Mouse (Mus musculus): ENCODE data around the gene Lst1. TPM values are rescaled to one million over a fixed set of nuclear protein-coding genes. Genes with fewer than 3 reads are reported as not detected.

Gene Lst1
- polyA plus RNA-seq, 1 experiment from 2014 or later: 13.1 TPM

GRCm38 (mm10) chr17:35163326-35164081, 24.7 kb downstream of the Lst1 start:
- H3K9me3 ChIP-seq: no peaks in the 10 kb centered on the region
- peaks cover 45% of the 10 kb centered on the region for H3K36me3 ChIP-seq
- H3K4me3 ChIP-seq: peak overlapping the region; percentile 99
- ATAC-seq (ENCODE audit: insufficient number of reproducible peaks, insufficient read depth, low FRiP score, low TSS enrichment, low read depth): no peak
- H3K4me2 ChIP-seq: peak overlapping the region; percentile 94
- H3K4me1 ChIP-seq: peaks cover 27% of the 10 kb centered on the region
- H3K9ac ChIP-seq: peak overlapping the region; percentile 100
- WGBS: 9% methylated on average over 8 of the region's 8 CpGs
- H3K27me3 ChIP-seq: no peaks in the 10 kb centered on the region
- peak overlapping the region; percentile 98 for H3K27ac ChIP-seq

- no peaks in the 10 kb centered on the region for H3K27me3 ChIP-seq
- peaks cover 27% of the 10 kb centered on the region for H3K4me1 ChIP-seq
- peak overlapping the region; percentile 94 for H3K4me2 ChIP-seq
- H3K9ac ChIP-seq: peak overlapping the region; percentile 100
- H3K9me3 ChIP-seq: no peaks in the 10 kb centered on the region
- no peak overlapping the region for H3K27ac ChIP-seq
- WGBS: 35% methylated on average over 12 of the region's 12 CpGs
- no peak for ATAC-seq (ENCODE audit: insufficient number of reproducible peaks, insufficient read depth, low FRiP score, low TSS enrichment, low read depth)
- H3K36me3 ChIP-seq: peaks cover 53% of the 10 kb centered on the region
- H3K4me3 ChIP-seq: peak overlapping the region; percentile 99
Observed at GRCm38 (mm10) chr17:35162730-35163129, 25.5 kb downstream of the Lst1 start.

- H3K4me3 ChIP-seq: peak overlapping the region; percentile 99
- ATAC-seq (ENCODE audit: insufficient number of reproducible peaks, insufficient read depth, low FRiP score, low TSS enrichment, low read depth): no peak
- H3K27me3 ChIP-seq: no peaks in the 10 kb centered on the region
- no peaks in the 10 kb centered on the region for H3K9me3 ChIP-seq
- H3K4me2 ChIP-seq: peak overlapping the region; percentile 94
- WGBS: 74% methylated on average over 14 of the region's 14 CpGs
- peak overlapping the region; percentile 100 for H3K9ac ChIP-seq
- H3K36me3 ChIP-seq: peaks cover 59% of the 10 kb centered on the region
- no peak overlapping the region for H3K27ac ChIP-seq
- peaks cover 27% of the 10 kb centered on the region for H3K4me1 ChIP-seq
Observed at GRCm38 (mm10) chr17:35162121-35162520, 26.1 kb downstream of the Lst1 start.

- H3K4me2 ChIP-seq: no peak overlapping the region
Observed at GRCm38 (mm10) chr17:35161421-35161820, 26.8 kb downstream of the Lst1 start.

GRCm38 (mm10) chr17:35159638-35160037, 28.6 kb downstream of the Lst1 start:
- no peak for ATAC-seq (ENCODE audit: insufficient number of reproducible peaks, insufficient read depth, low FRiP score, low TSS enrichment, low read depth)
- H3K4me1 ChIP-seq: peaks cover 30% of the 10 kb centered on the region
- H3K9me3 ChIP-seq: no peaks in the 10 kb centered on the region
- H3K36me3 ChIP-seq: peaks cover 84% of the 10 kb centered on the region
- H3K4me3 ChIP-seq: no peak overlapping the region
- no peak overlapping the region for H3K27ac ChIP-seq
- 85% methylated on average over 7 of the region's 7 CpGs for WGBS
- H3K27me3 ChIP-seq: no peaks in the 10 kb centered on the region
- H3K4me2 ChIP-seq: no peak overlapping the region
- H3K9ac ChIP-seq: no peak overlapping the region

More at GRCm38 (mm10) chr17:35161421-35161820, 26.8 kb downstream of the Lst1 start:
- no peaks in the 10 kb centered on the region for H3K27me3 ChIP-seq
- H3K4me3 ChIP-seq: no peak overlapping the region
- H3K36me3 ChIP-seq: peaks cover 66% of the 10 kb centered on the region
- 86% methylated on average over 11 of the region's 11 CpGs for WGBS
- H3K9ac ChIP-seq: peak overlapping the region; percentile 100; the same call in 1 of the 2 replicates
- no peak overlapping the region for H3K27ac ChIP-seq
- H3K9me3 ChIP-seq: no peaks in the 10 kb centered on the region
- peaks cover 24% of the 10 kb centered on the region for H3K4me1 ChIP-seq
- ATAC-seq (ENCODE audit: insufficient number of reproducible peaks, insufficient read depth, low FRiP score, low TSS enrichment, low read depth): no peak

GRCm38 (mm10) chr17:35158850-35159593, 29.2 kb downstream of the Lst1 start:
- H3K4me3 ChIP-seq: no peak overlapping the region
- no peak overlapping the region for H3K4me2 ChIP-seq
- no peaks in the 10 kb centered on the region for H3K9me3 ChIP-seq
- no peak for ATAC-seq (ENCODE audit: insufficient number of reproducible peaks, insufficient read depth, low FRiP score, low TSS enrichment, low read depth)
- H3K4me1 ChIP-seq: peaks cover 36% of the 10 kb centered on the region
- no peak overlapping the region for H3K9ac ChIP-seq
- H3K36me3 ChIP-seq: peaks cover 90% of the 10 kb centered on the region
- 91% methylated on average over 16 of the region's 16 CpGs for WGBS
- H3K27ac ChIP-seq: no peak overlapping the region
- H3K27me3 ChIP-seq: no peaks in the 10 kb centered on the region

- no peak overlapping the region for H3K27ac ChIP-seq
- no peak overlapping the region for H3K4me2 ChIP-seq
- no peak overlapping the region for H3K9ac ChIP-seq
- no peak overlapping the region for H3K4me3 ChIP-seq
- H3K4me1 ChIP-seq: peaks cover 35% of the 10 kb centered on the region
- 90% methylated on average over 8 of the region's 8 CpGs for WGBS
- ATAC-seq (ENCODE audit: insufficient number of reproducible peaks, insufficient read depth, low FRiP score, low TSS enrichment, low read depth): no peak
- H3K36me3 ChIP-seq: peaks cover 100% of the 10 kb centered on the region
- no peaks in the 10 kb centered on the region for H3K27me3 ChIP-seq
- H3K9me3 ChIP-seq: no peaks in the 10 kb centered on the region
Observed at GRCm38 (mm10) chr17:35157661-35158175, 30.5 kb downstream of the Lst1 start.

- H3K9me3 ChIP-seq: no peaks in the 10 kb centered on the region
- no peaks in the 10 kb centered on the region for H3K27me3 ChIP-seq
- no peak overlapping the region for H3K4me3 ChIP-seq
- peaks cover 31% of the 10 kb centered on the region for H3K4me1 ChIP-seq
- WGBS: 92% methylated on average over 8 of the region's 8 CpGs
- no peak for ATAC-seq (ENCODE audit: insufficient number of reproducible peaks, insufficient read depth, low FRiP score, low TSS enrichment, low read depth)
- no peak overlapping the region for H3K9ac ChIP-seq
- H3K36me3 ChIP-seq: peaks cover 100% of the 10 kb centered on the region
- no peak overlapping the region for H3K27ac ChIP-seq
- H3K4me2 ChIP-seq: no peak overlapping the region
Observed at GRCm38 (mm10) chr17:35157254-35157653, 31.0 kb downstream of the Lst1 start.

- H3K4me3 ChIP-seq: no peak overlapping the region
- no peaks in the 10 kb centered on the region for H3K27me3 ChIP-seq
- peaks cover 24% of the 10 kb centered on the region for H3K4me1 ChIP-seq
- 0 out of 2 replicates have a peak overlapping the region, but pooled peaks have one; percentile 36 for H3K9ac ChIP-seq
- no peak overlapping the region for H3K4me2 ChIP-seq
- no peak overlapping the region for H3K27ac ChIP-seq
- 89% methylated on average over 33 of the region's 33 CpGs for WGBS
- H3K36me3 ChIP-seq: peaks cover 100% of the 10 kb centered on the region
- no peak for ATAC-seq (ENCODE audit: insufficient number of reproducible peaks, insufficient read depth, low FRiP score, low TSS enrichment, low read depth)
- no peaks in the 10 kb centered on the region for H3K9me3 ChIP-seq
Observed at GRCm38 (mm10) chr17:35156461-35157200, 31.6 kb downstream of the Lst1 start.

GRCm38 (mm10) chr17:35155451-35155850, 32.8 kb downstream of the Lst1 start:
- H3K27ac ChIP-seq: peak overlapping the region; percentile 77; the same call in 1 of the 2 replicates
- peaks cover 23% of the 10 kb centered on the region for H3K4me1 ChIP-seq
- ATAC-seq (ENCODE audit: insufficient number of reproducible peaks, insufficient read depth, low FRiP score, low TSS enrichment, low read depth): no peak
- H3K9ac ChIP-seq: no peak overlapping the region
- H3K4me3 ChIP-seq: no peak overlapping the region
- H3K36me3 ChIP-seq: peaks cover 98% of the 10 kb centered on the region
- 90% methylated on average over 12 of the region's 12 CpGs for WGBS
- H3K27me3 ChIP-seq: no peaks in the 10 kb centered on the region
- H3K4me2 ChIP-seq: no peak overlapping the region
- H3K9me3 ChIP-seq: no peaks in the 10 kb centered on the region

- 73% methylated on average over 7 of the region's 7 CpGs for WGBS
- no peak for ATAC-seq (ENCODE audit: insufficient number of reproducible peaks, insufficient read depth, low FRiP score, low TSS enrichment, low read depth)
Observed at GRCm38 (mm10) chr17:35154616-35155015, 33.6 kb downstream of the Lst1 start.

More at GRCm38 (mm10) chr17:35154616-35155015, 33.6 kb downstream of the Lst1 start:
- H3K27me3 ChIP-seq: no peaks in the 10 kb centered on the region
- peak overlapping the region; percentile 63 for H3K9ac ChIP-seq
- H3K27ac ChIP-seq: peak overlapping the region; percentile 77
- H3K4me1 ChIP-seq: peaks cover 23% of the 10 kb centered on the region
- peaks cover 98% of the 10 kb centered on the region for H3K36me3 ChIP-seq
- no peaks in the 10 kb centered on the region for H3K9me3 ChIP-seq
- no peak overlapping the region for H3K4me3 ChIP-seq
- peak overlapping the region; percentile 5; the same call in 1 of the 2 replicates for H3K4me2 ChIP-seq
